Mouse (Mus musculus) heart, adult 2 months (tissue): ENCODE results near the gene Slc9a2. TPM values are rescaled to one million over a fixed set of nuclear protein-coding genes. Genes with fewer than 3 reads are reported as not detected.

ENCODE experiments used
- DNase-seq, 2 experiments: peaks; one replicate each; pipeline ENCODE4 v3.0.0; 2021
- H3K27ac ChIP-seq: fragments of 200-600 bp; 2 replicates; pipeline ENCODE4 v1.8.1; 2022
- H3K27me3 ChIP-seq: fragments of 200-500 bp; 2 replicates; pipeline ENCODE4 v1.6.1; 2012; ENCODE audit warnings: mild to moderate bottlenecking, low read length, inconsistent platforms, mixed read lengths; ENCODE audit not compliant: control insufficient read depth, insufficient read depth
- H3K36me3 ChIP-seq: fragments of 200-500 bp; 2 replicates; pipeline ENCODE4 v1.6.1; 2012; ENCODE audit warnings: low read length, inconsistent platforms; ENCODE audit not compliant: control insufficient read depth, insufficient read depth
- H3K4me1 ChIP-seq: fragments of 200-500 bp; 2 replicates; pipeline ENCODE4 v1.6.1; 2011; ENCODE audit warnings: low read length; ENCODE audit not compliant: control insufficient read depth, insufficient read depth
- H3K4me3 ChIP-seq: fragments of 200-600 bp; 2 replicates; pipeline ENCODE4 v1.8.1; 2022
- H3K79me2 ChIP-seq: fragments of 200-500 bp; replicated peaks from 2 replicates; pipeline ENCODE4 v1.6.1; 2012; ENCODE audit warnings: mild to moderate bottlenecking, inconsistent platforms, low read length, moderate library complexity, mixed read lengths; ENCODE audit not compliant: control insufficient read depth, insufficient read depth
- H3K9ac ChIP-seq: fragments of 200-500 bp; 2 replicates; pipeline ENCODE4 v1.6.1; 2012; ENCODE audit warnings: low read depth, mild to moderate bottlenecking, control low read depth, inconsistent platforms, low read length, mixed read lengths
- CTCF ChIP-seq: fragments of 200-600 bp; IDR thresholded peaks from 2 replicates; pipeline ENCODE4 v1.8.1; 2022; ENCODE audit warnings: antibody characterized with exemption, mild to moderate bottlenecking, moderate library complexity
- EP300 ChIP-seq: fragments of 200-500 bp; IDR thresholded peaks from 2 replicates; pipeline ENCODE4 v1.6.1; 2011; ENCODE audit warnings: low read depth, low read length, control low read depth; ENCODE audit not compliant: insufficient read depth
- POLR2A ChIP-seq: fragments of 200-500 bp; IDR thresholded peaks from 2 replicates; pipeline ENCODE4 v1.6.1; 2011; ENCODE audit warnings: mild to moderate bottlenecking, low read depth, low read length, control low read depth; ENCODE audit not compliant: insufficient read depth
- WGBS: fragments of 180-500 bp; shearing (Covaris S2); methylation state at CpG from one replicate; pipeline ENCODE4 v1.1.7; 2018; 5-methylcytosine and 5-hydroxymethylcytosine counted together
- intact Hi-C: fragments of 180-260 bp; cut with DNase I; formaldehyde crosslinking; loops from one replicate; pipeline ENCODE4 v1.15.1; 2025
- polyA plus RNA-seq: library from polyadenylated mRNA; depleted of rRNA; stranded (reverse); fragments of >200 nt; gene quantifications from 2 replicates; pipeline ENCODE4 v1.2.3, GENCODE M21; 2012
- total RNA-seq, 2 experiments: library from RNA; stranded (reverse); gene quantifications; 2 replicates each; pipeline ENCODE4 v1.2.3; 2021

Slc9a2 gene
- total and polyA plus RNA-seq, 3 experiments: 1.3 to 3.2 (median 1.4) TPM

DNA sequence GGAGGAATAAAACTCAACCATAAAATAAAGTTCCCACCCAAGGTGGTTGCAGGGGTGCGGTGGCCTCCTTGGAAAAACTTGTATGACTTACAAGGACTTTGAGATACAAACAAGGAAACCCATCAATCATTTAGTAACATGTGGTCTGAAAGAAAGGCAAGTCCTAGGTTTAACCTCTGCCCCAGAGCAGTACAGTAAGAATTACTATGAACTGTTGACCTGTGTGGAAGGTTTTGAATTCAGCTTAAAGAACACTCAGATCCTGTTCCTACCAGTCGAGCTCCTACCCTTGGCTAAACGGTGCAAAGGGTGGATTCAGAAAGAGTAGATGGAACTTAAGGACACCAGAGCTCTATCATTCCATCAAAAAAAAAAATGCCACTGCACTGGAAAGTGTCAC, 16.1 kb downstream of the Slc9a2 start:
- no peak for DNase-seq
- H3K4me3 ChIP-seq: no peak overlapping the region
- no peak overlapping the region for H3K27ac ChIP-seq
- TF ChIP-seq CTCF (no peak), POLR2A (no peak), EP300 (no peak)
- H3K79me2 ChIP-seq: no peaks in the 10 kb centered on the region
- WGBS: 91% methylated on average over 3 of the region's 3 CpGs
- no peak overlapping the region for H3K9ac ChIP-seq
- intact Hi-C loops: no loop called here
- no peaks in the 10 kb centered on the region for H3K36me3 ChIP-seq
- H3K4me1 ChIP-seq: no peaks in the 10 kb centered on the region
- H3K27me3 ChIP-seq: no peaks in the 10 kb centered on the region

DNA sequence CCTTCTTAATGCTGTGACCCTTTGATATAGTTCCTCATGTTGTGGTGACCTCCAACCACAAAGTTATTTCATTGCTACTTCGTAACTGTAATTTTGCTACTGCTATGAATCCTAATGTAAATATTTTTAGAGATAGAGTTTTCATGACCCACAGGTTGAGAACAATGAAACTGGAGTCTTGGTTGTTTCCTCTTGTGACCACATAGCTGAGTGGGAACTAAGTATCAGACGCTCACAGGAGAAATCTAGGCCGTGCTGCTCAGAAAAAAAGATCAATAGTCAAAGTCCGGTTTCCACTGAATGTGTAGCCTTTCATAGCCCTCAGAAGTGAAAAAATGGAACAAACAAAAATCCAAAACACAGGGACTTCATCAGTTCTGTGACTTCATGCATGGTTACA, 24.7 kb downstream of the Slc9a2 start:
- TF ChIP-seq EP300: no peak
- TF ChIP-seq POLR2A: no peak
- TF ChIP-seq CTCF: no peak
- Histone ChIP-seq H3K4me3 (no peak overlapping the region), H3K36me3 (no peaks in the 10 kb centered on the region), H3K79me2 (no peaks in the 10 kb centered on the region), H3K9ac (no peak overlapping the region), H3K27me3 (no peaks in the 10 kb centered on the region), H3K4me1 (no peaks in the 10 kb centered on the region), H3K27ac (no peak overlapping the region)
- WGBS: 77% methylated on average over 4 of the region's 4 CpGs
- intact Hi-C loops: no loop called here
- no peak for DNase-seq

DNA sequence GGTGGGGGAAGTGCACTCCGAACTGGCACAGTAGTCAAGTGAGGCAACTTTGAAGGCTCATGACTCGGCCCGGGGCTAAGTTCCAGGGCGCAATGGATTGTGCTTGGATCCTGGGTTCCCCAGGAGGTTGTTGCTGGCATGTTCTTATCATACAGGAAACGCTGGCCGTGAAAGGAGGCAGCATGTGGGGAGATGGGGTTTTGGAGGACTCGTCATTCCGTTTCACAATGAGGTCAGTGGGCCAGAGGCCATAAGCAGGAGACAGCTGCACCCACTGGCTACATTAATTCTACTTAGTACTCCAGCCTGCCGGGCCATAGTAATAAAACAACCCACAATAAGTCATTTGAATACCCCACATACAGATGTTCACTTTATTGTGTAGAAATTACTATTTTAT, 34.6 kb downstream of the Slc9a2 start:
- TF ChIP-seq EP300 (0 out of 2 replicates have a peak, but pooled peaks have one; percentile 34), CTCF (no peak), POLR2A (no peak)
- Histone ChIP-seq H3K4me3 (no peak overlapping the region), H3K36me3 (no peaks in the 10 kb centered on the region), H3K9ac (no peak overlapping the region), H3K27ac (no peak overlapping the region), H3K27me3 (no peaks in the 10 kb centered on the region), H3K79me2 (no peaks in the 10 kb centered on the region), H3K4me1 (no peaks in the 10 kb centered on the region)
- DNase-seq: peak; percentile 55 to 72
- intact Hi-C loops: no loop called here
- 9% methylated on average over 9 of the region's 9 CpGs for WGBS

DNA sequence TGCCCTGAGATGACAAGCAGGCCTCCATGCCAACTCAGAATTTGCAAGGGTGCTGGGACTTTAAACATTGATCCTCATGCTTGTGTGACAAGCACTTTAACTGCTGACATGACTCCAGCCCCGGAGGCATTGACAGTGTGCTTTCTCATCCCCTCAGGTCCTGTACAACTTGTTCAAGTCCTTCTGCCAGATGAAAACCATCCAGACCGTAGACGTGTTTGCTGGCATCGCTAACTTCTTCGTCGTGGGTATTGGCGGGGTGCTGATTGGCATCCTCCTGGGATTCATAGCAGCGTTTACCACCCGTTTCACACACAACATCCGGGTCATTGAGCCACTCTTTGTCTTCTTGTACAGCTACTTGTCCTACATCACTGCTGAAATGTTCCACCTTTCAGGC, 45.7 kb downstream of the Slc9a2 start:
- intact Hi-C loops: no loop called here
- whole genome bisulfite sequencing: 83% methylated on average over 10 of the region's 10 CpGs
- no peak for TF ChIP-seq POLR2A
- TF ChIP-seq EP300: no peak
- TF ChIP-seq CTCF: no peak
- Histone ChIP-seq H3K9ac (no peak overlapping the region), H3K36me3 (no peaks in the 10 kb centered on the region), H3K79me2 (no peaks in the 10 kb centered on the region), H3K27me3 (no peaks in the 10 kb centered on the region), H3K27ac (no peak overlapping the region), H3K4me3 (no peak overlapping the region), H3K4me1 (no peaks in the 10 kb centered on the region)
- DNase-seq: no peak

DNA sequence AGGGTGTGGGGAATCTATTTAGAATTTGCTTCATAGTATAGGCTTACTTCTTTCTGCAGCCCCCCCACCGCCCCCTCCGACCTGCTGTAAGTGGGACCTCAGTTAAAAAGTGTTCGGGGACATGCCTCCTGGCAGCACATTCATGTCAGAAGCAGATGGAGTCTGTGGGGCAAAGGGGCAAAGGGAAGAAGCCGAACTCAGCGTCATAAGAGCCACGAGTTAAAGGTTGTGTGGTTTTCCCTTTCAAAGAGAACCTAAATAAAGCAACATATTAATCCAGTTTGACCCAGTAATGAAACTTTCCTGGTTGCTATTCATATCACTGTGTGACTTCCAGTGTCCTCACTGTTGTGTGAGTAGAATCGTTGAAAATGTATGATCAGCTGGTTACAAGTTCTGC, 47.0 kb downstream of the Slc9a2 start:
- 82% methylated on average over 7 of the region's 7 CpGs for WGBS
- no peak for DNase-seq
- H3K27ac ChIP-seq: no peak overlapping the region
- H3K27me3 ChIP-seq: no peaks in the 10 kb centered on the region
- intact Hi-C loops: no loop called here
- no peaks in the 10 kb centered on the region for H3K36me3 ChIP-seq
- TF ChIP-seq POLR2A (no peak), CTCF (no peak), EP300 (no peak)
- H3K9ac ChIP-seq: no peak overlapping the region
- no peaks in the 10 kb centered on the region for H3K4me1 ChIP-seq
- H3K4me3 ChIP-seq: no peak overlapping the region
- no peaks in the 10 kb centered on the region for H3K79me2 ChIP-seq

DNA sequence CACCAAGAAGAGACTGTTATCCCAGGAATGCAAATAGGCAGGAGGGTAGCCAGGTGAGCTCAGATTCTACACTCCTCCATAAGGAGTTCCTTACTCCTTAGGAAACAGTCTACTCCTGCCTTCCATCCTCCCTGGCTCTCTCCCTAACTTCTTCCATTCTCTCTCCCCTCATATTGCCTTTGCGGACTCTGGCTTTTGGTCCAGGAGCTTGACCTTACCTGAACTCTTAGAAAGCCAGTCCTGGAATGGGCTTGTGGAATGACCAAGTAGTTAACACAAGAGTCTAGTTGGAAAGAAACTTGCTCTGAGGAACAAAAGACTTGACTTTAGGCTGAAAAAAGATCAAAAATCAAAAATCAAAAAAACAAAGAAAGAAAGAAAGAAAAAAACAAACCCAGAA, 48.3 kb downstream of the Slc9a2 start:
- 91% methylated on average over 1 of the region's 1 CpGs for WGBS
- intact Hi-C loops: no loop called here

More for the DNA sequence above, 48.3 kb downstream of the Slc9a2 start:
- Histone ChIP-seq H3K4me3 (no peak overlapping the region), H3K36me3 (no peaks in the 10 kb centered on the region), H3K27me3 (no peaks in the 10 kb centered on the region), H3K9ac (no peak overlapping the region), H3K4me1 (no peaks in the 10 kb centered on the region), H3K79me2 (no peaks in the 10 kb centered on the region), H3K27ac (no peak overlapping the region)
- no peak for TF ChIP-seq EP300
- no peak for TF ChIP-seq POLR2A
- no peak for TF ChIP-seq CTCF
- no peak for DNase-seq
